Mouse (Mus musculus) urinary bladder, postnatal 36 days (tissue): ENCODE data around the gene Caskin1.

Source experiments
- DNase-seq, 2 experiments: peaks; one replicate each; pipeline ENCODE4 v3.0.0; 2022; ENCODE audit warnings: low spot score in 2 of 2, mixed read lengths in 1 of 2

Gene Caskin1

DNA sequence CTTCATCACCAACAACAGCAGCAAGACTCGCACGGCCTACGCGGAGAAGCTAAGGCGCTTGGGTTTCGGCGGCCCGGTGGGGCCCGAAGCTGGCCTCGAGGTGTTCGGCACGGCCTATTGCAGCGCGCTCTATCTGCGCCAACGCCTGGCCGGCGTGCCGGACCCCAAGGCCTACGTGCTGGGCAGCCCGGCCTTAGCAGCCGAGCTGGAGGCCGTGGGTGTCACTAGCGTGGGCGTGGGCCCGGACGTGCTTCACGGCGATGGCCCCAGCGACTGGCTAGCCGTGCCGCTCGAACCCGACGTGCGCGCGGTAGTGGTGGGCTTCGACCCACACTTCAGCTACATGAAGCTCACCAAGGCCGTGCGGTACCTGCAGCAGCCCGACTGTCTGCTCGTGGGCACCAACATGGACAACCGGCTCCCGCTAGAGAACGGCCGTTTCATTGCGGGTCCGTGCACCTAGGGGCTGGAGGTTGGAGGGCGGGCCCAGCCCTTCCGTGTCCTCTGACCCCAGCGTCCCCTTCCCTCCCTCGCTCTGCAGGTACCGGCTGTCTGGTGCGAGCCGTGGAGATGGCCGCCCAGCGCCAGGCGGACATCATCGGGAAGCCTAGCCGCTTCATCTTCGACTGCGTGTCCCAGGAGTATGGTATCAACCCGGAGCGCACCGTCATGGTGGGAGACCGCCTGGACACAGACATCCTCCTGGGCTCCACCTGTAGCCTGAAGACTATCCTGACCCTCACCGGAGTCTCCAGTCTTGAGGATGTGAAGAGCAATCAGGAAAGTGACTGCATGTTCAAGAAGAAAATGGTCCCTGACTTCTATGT, 17.5 kb upstream of the Caskin1 start:
- no peak for DNase-seq

DNA sequence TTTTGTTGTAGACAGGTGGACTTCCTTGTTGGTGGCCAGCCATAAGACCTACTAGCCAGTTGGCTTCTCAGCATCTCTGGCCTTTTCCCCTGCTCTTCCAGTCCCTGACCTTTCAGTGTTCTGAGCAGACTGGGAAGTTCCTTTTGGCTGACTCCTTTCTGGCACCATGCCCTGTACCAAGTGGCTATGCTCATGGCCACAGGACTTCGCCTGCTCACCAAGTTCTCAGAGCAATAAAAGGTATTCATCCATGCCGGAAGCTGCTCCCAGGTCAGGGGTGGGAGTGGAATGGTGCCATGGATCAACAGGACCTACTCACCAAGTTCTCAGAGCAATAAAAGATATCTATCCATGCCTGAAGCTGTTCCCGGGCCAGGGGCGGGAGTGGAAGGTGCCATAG, 15.9 kb upstream of the Caskin1 start:
- peak in 1 of 2 experiments; percentile 58 for DNase-seq

DNA sequence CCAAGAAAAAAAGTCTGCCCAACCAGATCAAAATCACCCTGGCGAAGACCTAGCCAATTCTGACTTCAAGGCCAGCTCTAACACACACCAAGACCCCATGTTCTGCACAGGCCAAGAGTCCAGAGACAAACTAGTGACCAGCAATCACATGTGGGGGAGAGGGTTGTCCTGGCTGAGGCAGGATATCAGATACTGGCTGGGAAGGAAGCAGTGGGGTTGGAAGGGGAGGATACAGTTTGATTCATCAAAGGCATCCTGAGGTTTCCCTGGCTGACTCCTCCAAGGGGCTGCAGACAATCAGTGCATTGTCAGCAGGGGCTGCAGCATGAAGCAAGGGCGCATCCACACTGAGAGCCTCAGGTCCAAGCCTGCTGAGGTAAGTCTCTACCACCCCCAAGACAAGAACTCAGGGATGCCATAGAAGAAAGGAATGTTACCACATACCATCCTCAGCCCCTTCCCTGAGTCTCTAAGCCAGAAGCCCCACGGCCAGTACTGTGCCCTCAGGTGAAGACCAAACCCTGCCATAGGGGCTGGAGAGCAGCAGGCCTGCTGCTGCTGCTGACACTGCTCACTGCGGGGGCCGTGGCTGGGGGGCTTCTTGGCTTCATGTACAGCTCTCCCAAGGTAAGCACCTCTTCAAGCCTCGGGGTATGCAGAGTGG, 14.7 kb upstream of the Caskin1 start, which contains the start of gene Bricd5:
Gene Bricd5, plus strand, starts transcription at position 273 of the 664 bp plus-strand sequence.
- no peak for DNase-seq

DNA sequence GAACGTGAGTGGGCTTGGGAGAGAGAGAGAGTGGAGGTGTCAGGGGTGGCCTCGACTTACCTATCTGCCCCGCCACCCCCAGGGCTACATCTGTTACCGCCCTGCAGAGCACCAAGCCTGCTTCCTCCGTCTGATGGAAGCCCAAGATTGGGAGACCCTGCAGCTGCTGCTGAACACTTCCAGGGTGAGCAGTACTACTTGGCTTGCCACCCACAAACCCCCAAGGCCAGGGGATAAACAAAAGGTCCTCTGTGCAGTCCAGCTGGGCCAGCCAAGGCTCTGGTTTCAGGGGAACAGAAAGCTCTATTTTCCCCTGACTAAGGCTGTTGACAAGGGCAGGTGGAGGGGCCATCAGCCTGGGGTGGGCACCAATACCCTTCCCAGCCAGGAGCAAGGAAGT, 13.8 kb upstream of the Caskin1 start:
- no peak for DNase-seq

DNA sequence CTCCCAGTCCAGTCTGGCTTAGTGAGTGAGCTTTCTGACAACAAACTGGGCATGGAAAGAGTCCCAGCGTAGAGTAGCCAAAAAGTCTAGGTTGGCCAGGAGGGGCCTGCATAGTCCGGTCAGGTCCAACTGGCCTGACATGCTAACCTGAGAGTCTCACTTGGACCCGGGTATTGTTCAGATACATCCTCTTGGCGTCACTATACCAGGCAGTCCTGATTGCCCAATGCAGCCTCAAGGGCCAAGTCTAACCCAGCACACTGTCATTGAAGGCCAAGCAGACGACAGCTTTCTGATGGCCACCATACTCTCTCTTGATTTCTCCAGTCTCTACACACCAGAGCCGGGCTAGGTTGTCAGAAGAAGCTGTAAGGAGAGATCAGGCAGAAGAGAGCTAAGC, 12.8 kb upstream of the Caskin1 start:
- DNase-seq: no peak

DNA sequence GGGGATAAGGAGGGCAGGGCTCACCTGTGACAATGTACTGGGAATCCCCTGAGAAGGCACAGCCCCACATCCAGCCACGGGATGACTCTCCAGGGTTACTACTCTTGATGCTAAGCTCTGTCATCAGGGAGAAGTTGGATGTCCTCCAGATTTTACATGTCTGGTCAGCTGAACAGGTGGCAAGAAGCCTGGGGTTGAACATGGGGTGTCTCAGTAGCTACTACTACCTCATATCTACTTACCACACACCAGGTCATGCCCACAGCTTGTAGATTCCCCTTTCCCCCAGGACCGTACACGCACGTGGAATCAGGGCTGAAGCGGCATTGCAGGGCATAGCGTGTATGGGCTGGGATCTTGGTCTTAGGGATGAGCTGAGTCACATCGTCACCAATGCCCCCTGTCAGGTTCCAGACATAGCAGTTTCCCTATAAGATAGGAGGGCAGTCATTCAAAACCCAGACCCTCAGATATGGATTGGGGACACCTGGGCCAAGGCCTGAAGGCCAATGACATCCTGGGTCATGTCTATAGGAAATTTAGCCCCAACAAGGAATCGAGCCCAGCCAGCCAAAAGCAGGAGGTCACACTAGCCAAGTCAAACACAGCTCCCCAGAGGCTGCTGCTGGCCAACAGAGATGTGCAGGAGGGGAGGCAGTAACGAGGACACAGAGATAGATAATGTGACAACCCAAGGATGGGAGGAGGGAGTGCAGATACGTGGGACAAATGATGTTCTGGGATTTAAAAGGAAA, 12.2 kb upstream of the Caskin1 start:
- DNase-seq: no peak

DNA sequence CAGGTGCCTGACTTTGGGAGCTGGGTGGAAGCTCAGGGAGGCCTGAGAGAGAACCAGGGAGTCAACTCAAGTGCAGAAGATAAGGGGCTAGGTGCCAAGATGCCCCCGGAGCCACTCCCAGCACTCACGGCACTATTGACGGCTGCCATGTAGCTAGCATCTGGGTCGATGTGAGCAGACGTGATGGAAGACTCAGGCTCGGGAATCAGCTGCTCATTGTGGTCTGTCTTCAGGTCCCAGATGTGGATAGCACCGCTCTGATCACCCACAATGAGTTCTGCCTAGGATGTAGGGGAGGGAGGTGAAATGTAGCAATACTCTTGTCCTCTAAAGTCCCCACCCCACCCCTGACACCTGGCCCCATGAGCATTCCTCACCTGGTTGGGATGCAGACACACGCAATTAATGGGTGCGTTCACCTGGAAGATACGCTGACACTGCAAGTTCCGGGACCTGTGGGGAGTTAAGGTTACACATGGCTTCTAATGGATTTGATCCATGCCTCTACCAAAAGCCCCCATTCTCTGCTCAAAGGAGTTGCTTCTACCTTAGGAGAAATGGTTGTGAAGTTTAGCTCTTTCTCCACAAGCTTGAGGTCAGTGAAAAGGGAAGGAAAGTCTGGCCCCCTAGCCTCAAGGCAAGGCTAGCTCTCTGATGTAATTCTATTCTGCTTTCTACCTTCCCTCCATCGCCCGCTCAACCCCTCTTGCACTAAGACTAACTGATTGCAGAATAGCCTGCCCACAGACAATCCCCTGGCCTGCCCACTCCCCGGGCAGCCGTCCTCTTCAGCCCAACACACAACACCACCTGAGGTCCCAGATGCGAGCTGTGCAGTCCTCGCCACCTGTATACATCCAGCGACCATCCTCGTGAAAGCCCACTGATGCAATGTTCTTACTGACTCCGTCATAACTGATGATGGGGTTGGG, 11.1 kb upstream of the Caskin1 start:
- no peak for DNase-seq

DNA sequence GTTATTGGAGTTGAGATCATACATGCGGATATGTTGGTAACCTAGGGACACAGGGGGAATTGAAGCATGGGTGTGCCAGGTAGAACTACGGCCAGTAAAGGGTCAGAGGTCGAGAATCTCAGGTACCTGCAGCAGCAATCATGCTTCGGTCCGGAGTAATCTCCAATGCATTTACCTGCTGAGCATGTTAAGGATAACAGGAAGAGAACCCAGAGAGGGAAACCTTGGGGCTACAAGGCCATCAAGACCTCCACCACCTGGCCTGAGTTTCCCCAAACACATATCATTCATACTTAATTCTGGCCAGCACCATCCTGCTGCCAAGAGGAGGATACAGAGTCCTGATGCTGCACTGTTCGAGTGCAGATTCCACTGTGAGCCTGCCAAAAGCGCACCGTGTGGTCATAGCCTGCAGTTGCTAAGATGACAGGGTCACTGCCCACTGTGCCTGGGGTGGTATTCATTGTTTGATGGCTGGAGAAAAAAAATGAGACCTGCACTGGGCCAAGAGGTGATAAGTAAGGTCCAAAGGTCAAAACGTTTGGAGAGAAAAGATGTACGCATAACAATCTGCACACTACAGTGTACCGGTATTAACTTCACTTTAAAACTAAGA, 10.3 kb upstream of the Caskin1 start:
- DNase-seq: no peak

DNA sequence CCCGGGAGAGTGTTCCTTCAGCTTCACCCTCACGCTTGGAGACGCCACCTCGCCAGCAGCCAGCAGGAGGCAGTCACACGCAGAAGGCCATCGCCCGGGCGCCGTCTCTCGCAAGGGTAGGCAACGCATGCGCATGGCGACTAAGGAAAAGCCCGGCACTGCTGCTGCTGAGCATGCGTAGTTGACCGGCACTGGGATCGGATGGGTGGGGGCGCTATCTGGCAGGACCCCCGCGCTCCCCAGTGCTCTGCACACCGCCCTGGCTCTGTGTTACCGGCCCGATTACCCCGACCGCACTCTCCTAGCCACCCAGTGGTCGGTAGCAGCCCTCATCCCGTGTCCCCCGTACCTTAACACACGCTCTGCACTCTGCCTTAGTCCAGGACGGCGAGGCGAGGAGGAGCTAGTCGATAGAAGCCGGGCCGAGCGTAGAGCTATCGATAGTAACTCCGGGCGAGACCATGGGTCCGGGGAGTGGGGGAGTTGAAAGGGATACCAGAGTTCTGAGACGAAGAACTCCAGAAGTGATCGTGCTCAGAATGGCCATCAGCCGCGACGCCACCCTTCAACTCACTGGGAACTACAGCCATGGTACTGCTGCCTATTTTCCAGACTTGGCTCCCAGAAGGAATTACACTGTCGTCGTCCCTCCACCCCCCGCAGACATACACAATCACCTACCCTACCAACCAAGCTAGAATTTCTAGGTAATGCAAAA, 9.6 kb upstream of the Caskin1 start, which contains the start of gene Mlst8:
Gene Mlst8, minus strand, starts transcription at position 416 of the 718 bp plus-strand sequence.
- DNase-seq: peak; percentile 94 to 97

DNA sequence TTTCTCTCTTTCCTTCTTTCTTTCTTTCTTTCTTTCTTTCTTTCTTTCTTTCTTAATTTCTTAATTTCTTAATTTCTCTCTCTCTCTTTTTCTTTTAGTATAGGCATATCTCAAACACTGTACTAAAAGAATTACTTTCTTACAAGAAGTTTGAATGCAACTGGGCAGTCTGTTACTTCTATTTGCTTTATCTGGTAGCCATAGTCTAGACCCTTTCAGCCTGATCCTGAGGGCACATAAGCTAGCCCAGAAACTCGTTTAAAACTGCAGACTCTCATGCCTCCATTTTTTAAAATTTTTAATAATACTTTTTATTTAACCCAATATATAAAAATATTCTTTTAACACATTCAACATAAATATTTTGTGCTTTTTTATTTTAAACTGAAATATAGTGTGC, 9.0 kb upstream of the Caskin1 start:
- DNase-seq: no peak

DNA sequence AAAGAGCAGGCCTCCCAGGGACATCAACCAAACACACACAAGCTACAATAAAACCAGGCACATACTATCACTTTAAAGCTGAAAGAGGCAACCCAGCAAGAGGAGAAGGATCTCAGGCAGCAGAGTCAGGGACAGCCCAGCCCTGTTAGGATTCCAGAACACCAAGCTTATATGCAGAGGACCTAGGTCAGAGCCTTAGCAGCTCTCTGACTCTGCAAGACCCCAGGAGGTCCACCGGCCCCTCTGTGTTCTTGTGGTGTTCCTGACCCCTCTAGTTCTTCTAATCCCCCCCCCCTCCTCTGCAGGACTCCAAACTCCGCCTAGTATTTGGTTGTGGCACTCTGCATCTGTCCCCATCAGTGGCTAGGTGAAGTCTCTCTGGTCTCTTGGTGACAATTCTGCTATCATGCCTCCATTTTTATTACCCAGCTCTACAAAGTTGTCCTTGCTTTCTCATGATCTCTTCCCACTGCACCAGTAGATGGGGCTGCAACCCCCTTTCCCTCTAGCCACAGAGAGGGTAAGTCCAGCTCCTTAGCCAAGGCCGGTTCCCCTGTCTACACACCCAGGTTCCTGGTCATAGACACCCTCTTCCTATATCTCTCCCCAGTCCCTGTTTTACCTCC, 8.1 kb upstream of the Caskin1 start:
- no peak for DNase-seq

DNA sequence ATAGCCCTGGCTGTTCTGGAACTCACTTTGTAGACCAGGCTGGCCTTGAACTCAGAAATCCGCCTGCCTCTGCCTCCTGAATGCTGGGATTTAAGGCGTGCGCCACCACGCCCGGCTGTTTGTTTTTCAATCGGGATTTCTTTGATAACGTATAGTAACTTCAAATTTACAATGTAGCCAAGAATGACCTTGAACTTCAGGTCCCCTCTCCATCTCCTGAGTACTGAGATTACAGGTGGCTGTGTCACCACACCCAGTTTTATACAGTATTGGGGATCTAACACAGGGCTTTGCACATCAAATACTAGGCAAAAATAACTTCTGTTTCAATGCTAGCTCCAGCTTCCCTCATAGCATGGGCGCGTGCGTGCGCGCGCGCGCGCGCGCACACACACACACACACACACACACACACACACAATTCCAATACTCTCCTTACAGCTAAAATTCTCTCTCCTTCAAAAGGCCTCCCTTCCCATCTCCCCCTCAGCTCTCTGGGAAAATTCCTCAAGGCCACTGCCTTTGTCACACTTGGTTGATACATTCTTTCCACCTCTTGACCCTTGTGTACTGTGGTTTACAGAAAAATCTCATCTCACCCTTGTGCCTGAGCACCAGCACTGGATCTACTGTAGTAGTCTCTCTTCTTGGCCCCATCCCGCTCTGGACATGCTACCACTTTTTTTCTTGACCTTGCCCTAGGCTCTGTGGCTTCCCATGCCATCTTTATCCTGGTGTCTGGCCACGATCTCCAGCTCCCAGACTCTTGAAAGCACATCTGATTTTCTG, 7.2 kb upstream of the Caskin1 start:
- DNase-seq: no peak

DNA sequence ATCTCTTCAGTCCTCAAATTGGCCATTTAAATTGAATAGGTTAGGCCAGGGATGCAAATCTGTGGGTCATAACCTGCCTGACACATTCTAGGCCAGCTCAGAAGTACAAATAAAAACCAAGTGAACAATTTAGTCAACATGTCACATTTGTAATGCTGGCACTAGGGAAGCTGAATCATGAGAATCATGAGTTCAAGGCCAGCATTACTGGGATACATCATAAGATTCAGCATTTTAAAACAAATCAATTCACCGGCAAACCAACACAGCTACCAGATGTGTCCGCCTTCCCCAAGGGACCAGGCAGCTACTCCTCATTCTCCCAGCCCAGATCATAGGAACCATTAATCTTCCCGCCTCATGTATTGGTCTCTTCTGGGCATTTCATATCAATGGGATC, 4.9 kb upstream of the Caskin1 start:
- DNase-seq: no peak

DNA sequence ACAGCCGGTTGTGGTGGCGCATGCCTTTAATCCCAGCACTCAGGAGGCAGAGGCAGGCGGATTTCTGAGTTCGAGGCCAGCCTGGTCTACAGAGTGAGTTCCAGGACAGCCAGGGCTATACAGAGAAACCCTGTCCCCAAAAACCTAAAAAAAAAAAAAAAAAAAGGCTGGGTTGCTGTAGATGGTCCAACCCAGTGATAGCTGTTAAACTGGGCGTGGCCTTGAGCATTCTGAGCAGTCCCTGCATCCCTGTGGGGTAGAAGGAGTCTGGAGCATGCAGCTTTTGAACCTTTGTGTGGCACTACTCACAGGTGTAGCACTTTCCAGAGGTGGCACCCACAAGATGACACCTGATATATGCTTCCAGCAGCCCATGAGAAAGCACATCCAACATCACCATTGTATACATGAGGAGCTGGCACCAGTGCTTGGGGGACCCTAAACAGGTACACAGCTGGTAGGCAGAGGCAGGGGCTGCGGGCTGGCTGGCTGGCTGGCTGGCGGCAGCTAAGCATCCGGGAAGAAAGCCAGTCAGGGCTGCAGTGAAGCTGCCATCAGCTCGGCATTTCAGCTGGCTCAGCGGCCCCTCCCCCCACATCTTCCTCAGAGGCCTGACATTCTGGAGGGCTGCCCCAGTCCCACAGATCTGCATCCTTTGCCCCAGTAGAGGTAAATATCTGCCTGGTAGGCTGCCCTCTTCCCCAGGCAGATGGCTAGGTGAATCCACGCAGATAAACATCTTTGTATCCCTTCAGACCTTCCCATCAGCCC, 3.1 kb upstream of the Caskin1 start:
- DNase-seq: no peak

DNA sequence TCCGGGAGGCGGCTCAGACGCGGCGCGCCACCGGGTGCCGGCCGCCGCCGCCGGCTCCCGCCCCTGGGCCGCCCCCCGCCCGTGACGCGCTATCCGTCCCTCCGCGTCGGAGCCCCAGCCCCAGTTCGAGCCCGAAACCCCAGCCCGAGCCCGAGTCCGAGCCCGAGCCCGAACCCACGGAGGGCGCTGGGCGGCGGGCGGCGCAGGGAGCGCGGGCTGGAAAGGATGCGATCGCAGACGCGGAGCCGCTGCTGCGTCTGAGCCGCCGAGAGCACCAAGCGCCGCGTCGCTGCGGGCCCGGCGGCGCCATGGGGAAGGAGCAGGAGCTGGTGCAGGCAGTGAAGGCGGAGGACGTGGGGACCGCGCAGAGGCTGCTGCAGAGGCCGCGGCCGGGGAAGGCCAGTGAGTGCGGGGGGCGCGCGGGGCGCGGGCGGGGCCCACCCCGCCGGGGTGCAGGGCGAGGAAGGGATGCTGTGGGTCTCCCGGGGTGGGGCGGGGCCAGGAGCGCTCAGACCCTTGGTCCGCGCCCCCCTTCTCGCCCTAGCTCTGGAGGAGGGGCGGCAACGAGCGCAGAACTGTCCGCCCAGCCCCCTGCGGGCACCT, 362 bp downstream of the Caskin1 start:
- DNase-seq: no peak

DNA sequence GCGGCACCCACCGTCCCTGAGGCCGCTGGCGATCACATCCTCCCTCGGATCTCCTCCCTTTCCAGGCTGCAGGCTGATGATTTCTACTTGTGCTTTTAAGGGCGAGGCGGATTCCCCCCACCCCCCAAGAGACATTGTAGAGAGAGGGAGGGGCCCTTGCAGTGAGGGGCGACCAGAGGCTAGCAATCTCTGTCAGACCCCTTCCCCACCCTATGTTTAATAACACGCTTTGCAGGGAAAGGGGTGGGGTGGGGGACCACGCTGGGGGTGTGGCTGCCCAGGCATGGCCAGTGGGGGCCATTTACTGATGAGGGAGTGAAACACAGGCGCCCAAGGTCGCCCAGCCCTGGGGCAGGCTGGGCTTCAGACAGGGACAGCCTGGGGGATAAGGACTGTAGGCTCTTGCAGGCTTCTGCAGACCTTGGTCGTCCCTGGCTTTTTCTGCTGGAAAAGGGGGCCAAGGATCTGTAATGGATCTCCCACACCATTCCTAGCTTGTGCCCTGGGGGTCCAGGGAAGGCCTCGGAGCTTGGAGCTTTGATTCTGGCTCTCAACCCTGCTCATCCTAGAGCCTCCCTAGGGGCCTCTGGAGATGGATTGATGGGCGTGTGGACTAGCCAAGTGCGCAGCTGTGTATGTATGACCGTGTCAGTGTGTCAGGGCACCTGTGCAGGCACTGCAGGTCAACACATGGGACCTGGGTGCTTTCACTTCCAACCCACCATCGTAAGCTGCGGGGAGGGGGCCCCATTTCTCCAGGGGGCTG, 1.0 kb downstream of the Caskin1 start:
- no peak for DNase-seq

DNA sequence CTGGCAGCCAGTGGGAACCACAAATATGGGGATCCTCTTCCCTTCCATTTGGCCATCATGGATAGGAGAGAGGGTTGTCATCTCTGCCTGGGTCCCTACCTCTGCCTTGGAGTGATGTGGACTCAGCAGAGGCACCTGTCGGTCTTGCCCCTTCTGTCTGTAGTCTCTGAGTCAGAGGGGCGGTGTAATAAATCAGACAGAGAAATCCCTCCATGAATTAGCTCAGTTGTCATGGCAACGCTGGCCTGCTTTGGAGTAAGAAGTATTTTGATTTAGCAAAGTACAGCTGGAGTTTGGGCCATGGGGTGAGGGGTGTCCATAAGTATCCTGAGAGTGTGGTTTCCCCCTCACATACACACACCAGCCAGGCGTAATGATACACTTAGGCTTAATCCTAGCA, 2.0 kb downstream of the Caskin1 start:
- DNase-seq: no peak
